Mouse (Mus musculus): ENCODE measurements at regions not wholly inside any gene's neighbourhood (a gene's known extent, or its start where the extent isn't known, plus 50 kb on each side); places are given as distances from the start of the nearest gene placed in this dataset.

- TF ChIP-seq POLR2A (IDR thresholded peaks at IDR 0.05; ENCODE audit: control insufficient read depth in 1 of 2, insufficient read depth in 1 of 2, low read depth in 1 of 2, low read length in 2 of 2, poor library complexity in 1 of 2) (no peak), CTCF (IDR thresholded peaks at IDR 0.05 in 2 of 3, conservative IDR thresholded peaks at IDR 0.05 in 1 of 3; ENCODE audit: control insufficient read depth in 1 of 3, insufficient read depth in 1 of 3, low read depth in 2 of 3, low read length in 3 of 3, poor library complexity in 1 of 3, severe bottlenecking in 1 of 3) (no peak), BHLHE40 (IDR thresholded peaks at IDR 0.05; ENCODE audit: borderline replicate concordance, low read depth, low read length) (no peak), E2F4 (IDR thresholded peaks at IDR 0.05; ENCODE audit: borderline replicate concordance, low read depth, low read length) (no peak)
Measured at GRCm38 (mm10) chr6:109004443-109004842, 176.0 kb downstream of the Edem1 start.

Measured in MEL (cell line).